Mouse (Mus musculus) inflammation-experienced regulatory T-cells, adult 16 weeks (primary cell): ENCODE measurements around the gene Prl7b1. TPM values are rescaled to one million over a fixed set of nuclear protein-coding genes. Genes with fewer than 3 reads are reported as not detected.

Source experiments
- polyA plus RNA-seq: library from polyadenylated mRNA; unstranded; fragments of 100-300 nt; shearing (Covaris generic); gene quantifications from one replicate; pipeline ENCODE4 v1.2.1, GENCODE M21; 2017

Gene Prl7b1
- not detected for polyA plus RNA-seq

DNA sequence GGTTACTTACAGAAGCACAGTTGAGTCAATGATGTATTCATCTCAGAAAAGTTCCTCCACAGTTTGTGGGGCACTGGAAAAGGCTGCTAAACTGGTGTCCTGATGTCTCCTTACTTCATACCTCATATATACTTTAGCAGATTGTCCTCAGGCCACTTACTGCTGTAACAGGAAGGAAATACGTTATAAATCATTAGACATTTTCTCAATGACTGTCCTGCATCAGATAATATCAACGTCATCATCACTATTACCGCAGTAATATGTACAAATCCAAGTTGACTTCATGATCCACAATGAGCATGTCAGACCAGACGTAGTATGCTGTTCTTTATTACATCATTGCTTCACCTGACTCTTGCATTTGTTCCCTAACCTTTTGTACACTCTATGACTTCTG, at the start of gene Prl7b1:
Prl7b1 (minus strand) TSS at position 101 of the 400 bp plus-strand sequence.

DNA sequence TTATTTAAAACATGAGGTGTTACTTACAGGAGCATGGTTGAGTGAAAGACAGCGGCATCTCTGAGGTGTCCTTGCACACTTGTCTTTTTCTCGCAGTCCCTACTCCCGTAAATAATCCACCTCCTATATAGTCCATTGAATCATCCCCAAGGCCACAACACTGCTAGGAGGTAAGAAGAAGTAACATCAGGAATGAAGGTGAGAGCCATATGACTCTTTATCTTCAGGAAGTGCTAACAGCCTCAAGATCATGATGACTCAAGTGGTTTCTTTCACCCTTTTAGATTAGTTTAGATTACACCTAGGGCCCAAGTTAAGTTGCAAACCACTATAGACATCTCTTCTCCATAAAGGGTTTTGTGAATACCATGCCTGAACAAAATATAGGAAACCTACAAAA, 32.0 kb upstream of the Prl7b1 start, which contains the start of gene Prl7a1:
Prl7a1 (minus strand) TSS at position 101 of the 400 bp plus-strand sequence.

DNA sequence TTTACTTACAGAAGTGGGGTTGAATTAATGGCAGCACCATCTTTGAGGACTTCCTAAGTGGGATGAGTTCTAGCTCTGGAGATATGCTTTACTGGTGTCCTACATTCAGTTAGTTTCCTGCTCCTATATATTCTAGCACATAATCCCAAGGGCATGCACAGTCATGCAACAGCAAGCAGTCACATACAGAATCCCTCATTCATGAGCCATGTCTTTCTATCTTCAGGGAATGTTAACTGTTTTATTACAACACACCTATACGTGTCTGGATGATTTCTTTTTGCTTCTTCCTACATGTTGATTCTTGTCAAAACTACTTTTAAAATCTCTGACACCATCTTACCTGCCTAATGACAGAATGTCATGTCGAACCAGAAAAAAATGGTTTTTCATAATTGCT, 28.3 kb downstream of the Prl7b1 start, which contains the start of gene Prl8a1:
Prl8a1 (minus strand) TSS at position 101 of the 400 bp plus-strand sequence.

DNA sequence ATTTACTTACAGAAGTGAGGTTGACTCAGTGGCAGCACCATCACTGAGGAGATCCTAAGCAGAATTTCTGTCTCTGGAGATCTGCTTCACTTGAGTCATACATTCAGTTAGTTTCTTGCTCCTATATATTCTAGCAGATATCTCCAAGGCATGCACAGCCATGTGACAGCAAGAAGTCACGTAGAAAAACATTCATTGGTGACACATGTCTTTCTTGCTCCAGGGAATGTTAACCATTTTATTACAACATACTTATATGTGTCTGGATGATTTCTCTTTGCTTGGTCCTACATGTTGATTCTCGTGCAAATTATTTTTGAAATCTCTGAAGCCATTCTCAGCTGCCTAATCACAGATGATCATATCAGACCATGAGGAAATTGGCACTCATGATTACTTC, 45.9 kb downstream of the Prl7b1 start, which contains the start of gene Prl8a9:
Prl8a9 (minus strand) TSS at position 101 of the 400 bp plus-strand sequence.

Other genes with a start within 250 kb of the Prl7b1 start
- gene Prl2b1, start 219.7 kb downstream of the Prl7b1 start, polyA plus RNA-seq = not detected
- not detected for gene Prl8a6, start 171.9 kb downstream of the Prl7b1 start, polyA plus RNA-seq
- gene Prl8a8, start 97.4 kb downstream of the Prl7b1 start, polyA plus RNA-seq = not detected
- not detected for gene Prl8a9, start 46.0 kb downstream of the Prl7b1 start, polyA plus RNA-seq
- gene Prl8a1, start 28.4 kb downstream of the Prl7b1 start, polyA plus RNA-seq = not detected
- not detected for gene Prl7a1, start 31.9 kb upstream of the Prl7b1 start, polyA plus RNA-seq
- gene Prl7a2, start 57.5 kb upstream of the Prl7b1 start, polyA plus RNA-seq = not detected
- not detected for gene Prl7d1, start 106.2 kb upstream of the Prl7b1 start, polyA plus RNA-seq
- gene Prl7c1, start 170.2 kb upstream of the Prl7b1 start, polyA plus RNA-seq = not detected
- not detected for gene Prl2a1, start 191.1 kb upstream of the Prl7b1 start, polyA plus RNA-seq
- not detected for gene Prl2c1, start 238.8 kb upstream of the Prl7b1 start, polyA plus RNA-seq